ENCODE assay signal across 7 mouse cellular contexts in genomic region chr6:35251807-35252476, GRCm38 (mm10). TPM values are rescaled to one million over a fixed set of nuclear protein-coding genes. Genes with fewer than 3 reads are reported as not detected.
DNase-seq lines count a peak whose midpoint lies in the region; ATAC-seq and TF ChIP-seq lines count a peak whose summit lies in the region.

No protein-coding gene starts in this region.

- DNase-seq in left cerebral cortex, adult 2 months (ENCODE audit: extremely low spot score in 1 of 2, low spot score in 2 of 2): no peak
- no peak for DNase-seq in left cerebral cortex, adult 18-20 months (ENCODE audit: low spot score in 2 of 2)
- no peak for DNase-seq in intestine, embryonic 14.5 days (ENCODE audit: low spot score)
- no peak for DNase-seq in gastrocnemius, postnatal 10 days
- no peak for DNase-seq in layer of hippocampus, adult 8-10 months (ENCODE audit: low spot score in 2 of 2)

- peak overlapping the region; percentile 95 for H3K4me3 ChIP-seq in left cerebral cortex, adult 2 months
- peak overlapping the region; percentile 80 for H3K4me3 ChIP-seq in embryonic facial prominence, embryonic 15.5 days (replicated peaks)
- peak overlapping the region; percentile 53 for H3K4me3 ChIP-seq in intestine, embryonic 14.5 days (ENCODE audit: low read depth, low read length)
- H3K4me3 ChIP-seq in neural tube, embryonic 14.5 days (ENCODE audit: low read depth, low read length): peak overlapping the region; percentile 84

- no peaks in the 10 kb centered on the region for H3K27me3 ChIP-seq in embryonic facial prominence, embryonic 15.5 days
- H3K27me3 ChIP-seq in intestine, embryonic 14.5 days (replicated peaks; ENCODE audit: control insufficient read depth, insufficient read depth, low read length): no peaks in the 10 kb centered on the region
- no peaks in the 10 kb centered on the region for H3K27me3 ChIP-seq in neural tube, embryonic 14.5 days (ENCODE audit: control insufficient read depth, insufficient read depth, low read length)

- peak; percentile 23; the same call in 1 of the 2 replicates for ATAC-seq in embryonic facial prominence, embryonic 15.5 days (ENCODE audit: insufficient number of reproducible peaks, low FRiP score, low TSS enrichment, low read depth)
- ATAC-seq in intestine, embryonic 14.5 days (replicated peaks; ENCODE audit: low FRiP score, low TSS enrichment, low read depth): no peak
- ATAC-seq in neural tube, embryonic 14.5 days (ENCODE audit: low read depth): no peak; the same call in 1 of the 2 replicates

- no peaks in the 10 kb centered on the region for H3K9me3 ChIP-seq in embryonic facial prominence, embryonic 15.5 days (replicated peaks)
- no peaks in the 10 kb centered on the region for H3K9me3 ChIP-seq in intestine, embryonic 14.5 days (ENCODE audit: control insufficient read depth, low read length)
- H3K9me3 ChIP-seq in neural tube, embryonic 14.5 days (ENCODE audit: control insufficient read depth, low read length): no peaks in the 10 kb centered on the region

- TF ChIP-seq CTCF in left cerebral cortex, adult 2 months (IDR thresholded peaks at IDR 0.05): no peak

- no peak overlapping the region for H3K9ac ChIP-seq in embryonic facial prominence, embryonic 15.5 days
- 0 out of 2 replicates have a peak overlapping the region, but pooled peaks have one; percentile 78 for H3K9ac ChIP-seq in intestine, embryonic 14.5 days (ENCODE audit: low read length)
- no peak overlapping the region for H3K9ac ChIP-seq in neural tube, embryonic 14.5 days (replicated peaks; ENCODE audit: low read depth, low read length)

- intact Hi-C loops in left cerebral cortex, adult 2 months (cut with DNase I): loop anchor here (2.0 to 10.0 kb wide), 6 partner anchors 43 to 1143 kb away; partner anchors contain the start of gene Mtpn

- H3K4me2 ChIP-seq in embryonic facial prominence, embryonic 15.5 days (replicated peaks): peak overlapping the region; percentile 61
- peak overlapping the region; percentile 59 for H3K4me2 ChIP-seq in intestine, embryonic 14.5 days (ENCODE audit: low read length)
- peak overlapping the region; percentile 53; the same call in 1 of the 2 replicates for H3K4me2 ChIP-seq in neural tube, embryonic 14.5 days (ENCODE audit: low read depth, low read length)

- H3K4me1 ChIP-seq in embryonic facial prominence, embryonic 15.5 days: peaks cover 36% of the 10 kb centered on the region
- peaks cover 22% of the 10 kb centered on the region for H3K4me1 ChIP-seq in intestine, embryonic 14.5 days (replicated peaks; ENCODE audit: control insufficient read depth, insufficient read depth, low read length)
- H3K4me1 ChIP-seq in neural tube, embryonic 14.5 days (ENCODE audit: control insufficient read depth, insufficient read depth, low read length): peaks cover 20% of the 10 kb centered on the region; the same call in 1 of the 2 replicates

- H3K27ac ChIP-seq in left cerebral cortex, adult 2 months: peak overlapping the region; percentile 4; the same call in 1 of the 2 replicates
- H3K27ac ChIP-seq in embryonic facial prominence, embryonic 15.5 days (replicated peaks): no peak overlapping the region
- peak overlapping the region; percentile 78; the same call in 1 of the 2 replicates for H3K27ac ChIP-seq in intestine, embryonic 14.5 days (ENCODE audit: low read depth)
- 0 out of 2 replicates have a peak overlapping the region, but pooled peaks have one; percentile 8 for H3K27ac ChIP-seq in neural tube, embryonic 14.5 days (ENCODE audit: low read depth, low read length)

- 69% methylated on average over 17 of the region's 17 CpGs for WGBS in embryonic facial prominence, embryonic 15.5 days
- 65% methylated on average over 17 of the region's 17 CpGs for WGBS in intestine, embryonic 14.5 days
- 59% methylated on average over 17 of the region's 17 CpGs for WGBS in neural tube, embryonic 14.5 days

- H3K36me3 ChIP-seq in embryonic facial prominence, embryonic 15.5 days: no peaks in the 10 kb centered on the region; the same call in 1 of the 2 replicates
- peaks cover 9% of the 10 kb centered on the region for H3K36me3 ChIP-seq in intestine, embryonic 14.5 days (ENCODE audit: control insufficient read depth, insufficient read depth, low read length)
- no peaks in the 10 kb centered on the region for H3K36me3 ChIP-seq in neural tube, embryonic 14.5 days (ENCODE audit: control insufficient read depth, insufficient read depth, low read length)

RNA-seq across cellular contexts. Expression of gene Slc13a4, which starts 56.0 kb away (rescaled TPM):
- total RNA-seq in left cerebral cortex, adult 2 months (2021): 10 to 100 TPM in 1 of 2 experiments, 1 to 10 TPM in 1; 9.2 to 14.8 TPM
- 10 to 100 TPM; 16.4 to 16.6 TPM for total RNA-seq in left cerebral cortex, adult 18-20 months (2021)
- 0.21 and 0.47 TPM in 2 replicates for polyA plus RNA-seq in embryonic facial prominence, embryonic 15.5 days (2015; fragmentation: Nextera tagmentation; extraction: Ambion mirVana)
- 0.65 and 0.97 TPM in 2 replicates for polyA plus RNA-seq in intestine, embryonic 14.5 days (2014; fragmentation: Nextera tagmentation; extraction: Ambion mirVana)
- polyA plus RNA-seq in neural tube, embryonic 14.5 days (2014; fragmentation: Nextera tagmentation; extraction: Ambion mirVana): 0.15 and 3.1 TPM in 2 replicates
- under 1 TPM; 0.28 to 0.47 TPM for total RNA-seq in gastrocnemius, postnatal 10 days (2021)
- 10 to 100 TPM in 1 of 4 experiments, 1 to 10 TPM in 3; 7.1 to 11.5 (median 8.5) TPM for total RNA-seq in layer of hippocampus, adult 8-10 months (2022)

Comparison
In these comparisons a context has a peak if more than half of its experiments do, and no peak if none do; other contexts are left out.
1. RNA of gene Slc13a4, which starts 56.0 kb away (total RNA-seq): 16.4 to 16.6 TPM in left cerebral cortex, adult 18-20 months, 9.2 to 14.8 TPM in left cerebral cortex, adult 2 months and 7.1 to 11.5 TPM in layer of hippocampus, adult 8-10 months; 0.28 to 0.47 TPM in gastrocnemius, postnatal 10 days; every median in the first group is over 4 times any median in the second.
2. Peak in every context shown above with its lines, with median percentiles within 50 percentile points of each other: H3K4me3 ChIP-seq and H3K4me2 ChIP-seq.